Mouse (Mus musculus) megakaryocyte, embryonic 14.5 days (primary cell): ENCODE measurements around the gene 9530053A07Rik.

Experiments used
- FLI1 ChIP-seq: IDR thresholded peaks from 2 replicates; pipeline ENCODE4 v1.6.1; 2012; ENCODE audit warnings: low read length, inconsistent platforms, mixed read lengths
- GATA1 ChIP-seq: IDR thresholded peaks from 3 replicates; pipeline ENCODE4 v1.6.1; 2012; ENCODE audit warnings: mixed read lengths, low read length, inconsistent platforms, borderline replicate concordance

- TF ChIP-seq GATA1 (no peak), FLI1 (no peak)
These were observed 28.4 kb upstream of the 9530053A07Rik start for GRCm38 (mm10) chr7:28100596-28101590.
